In genomic region chr13:38248151-38248550, GRCm38 (mm10) we compare ENCODE assay signal across 22 mouse cellular contexts. TPM values are rescaled to one million over a fixed set of nuclear protein-coding genes. Genes with fewer than 3 reads are reported as not detected.
DNase-seq lines count a peak whose midpoint lies in the region; ATAC-seq lines count a peak whose summit lies in the region.
"Had no signal": no experiment of that assay in that cellular context is flagged by ENCODE, and none has a peak within 500 bp of the region (broad histone marks: within the 10 kb centered on the region; RNA-seq: fewer than 3 reads in every experiment).

No protein-coding gene starts in this region.

- H3K27me3 ChIP-seq in heart, embryonic 10.5 days (ENCODE audit: insufficient read depth, poor library complexity, severe bottlenecking): no peaks in the 10 kb centered on the region
- no peaks in the 10 kb centered on the region for H3K27me3 ChIP-seq in kidney, embryonic 15.5 days
- H3K27me3 ChIP-seq in kidney, embryonic 14.5 days (ENCODE audit: control insufficient read depth, insufficient read depth, low read length): no peaks in the 10 kb centered on the region
- H3K27me3 ChIP-seq: embryonic facial prominence, embryonic 15.5 days; heart, embryonic 15.5 days; liver, embryonic 13.5 days; lung, embryonic 15.5 days had no signal

- 81% methylated on average over 5 of the region's 5 CpGs for WGBS in heart, embryonic 10.5 days
- WGBS in kidney, embryonic 15.5 days: 61% methylated on average over 5 of the region's 5 CpGs
- WGBS in kidney, embryonic 14.5 days: 61% methylated on average over 5 of the region's 5 CpGs

- peak; percentile 33 for DNase-seq in heart, embryonic 10.5 days (ENCODE audit: low spot score)
- DNase-seq in heart, postnatal 36 days: no peak
- DNase-seq in urinary bladder, postnatal 14 days (ENCODE audit: low spot score): peak; percentile 35
- no peak for DNase-seq in urinary bladder, adult 2 months (ENCODE audit: low spot score)
- DNase-seq in MN1 (ENCODE audit: low spot score): no peak
- DNase-seq: adrenal gland, postnatal 25 days; cerebellum, adult 9-11 months; gastrocnemius, adult 2 months; layer of hippocampus, adult 9-11 months; liver, embryonic 13.5 days; right cerebral cortex, postnatal 4 days; thymus, adult 18-20 months; thymus, postnatal 36 days had no signal

- H3K4me3 ChIP-seq in heart, embryonic 10.5 days: no peak overlapping the region
- no peak overlapping the region for H3K4me3 ChIP-seq in kidney, embryonic 15.5 days (replicated peaks)
- no peak overlapping the region for H3K4me3 ChIP-seq in kidney, embryonic 14.5 days (ENCODE audit: low read length)
- H3K4me3 ChIP-seq: embryonic facial prominence, embryonic 15.5 days; gastrocnemius, adult 2 months; heart, embryonic 15.5 days; liver, embryonic 13.5 days; lung, embryonic 15.5 days had no signal

- no peak overlapping the region for H3K4me2 ChIP-seq in kidney, embryonic 15.5 days
- no peak overlapping the region for H3K4me2 ChIP-seq in kidney, embryonic 14.5 days (replicated peaks; ENCODE audit: low read depth, low read length)
- H3K4me2 ChIP-seq: embryonic facial prominence, embryonic 15.5 days; heart, embryonic 15.5 days; liver, embryonic 13.5 days; lung, embryonic 15.5 days; midbrain, embryonic 11.5 days had no signal

- no peaks in the 10 kb centered on the region for H3K36me3 ChIP-seq in heart, embryonic 10.5 days
- H3K36me3 ChIP-seq in kidney, embryonic 15.5 days: no peaks in the 10 kb centered on the region
- H3K36me3 ChIP-seq in kidney, embryonic 14.5 days (ENCODE audit: control insufficient read depth, insufficient read depth, low read length): no peaks in the 10 kb centered on the region
- H3K36me3 ChIP-seq: embryonic facial prominence, embryonic 15.5 days; heart, embryonic 15.5 days; liver, embryonic 13.5 days; lung, embryonic 15.5 days had no signal

- no peak overlapping the region for H3K27ac ChIP-seq in heart, embryonic 10.5 days
- H3K27ac ChIP-seq in kidney, embryonic 15.5 days: no peak overlapping the region
- no peak overlapping the region for H3K27ac ChIP-seq in kidney, embryonic 14.5 days (ENCODE audit: low read depth, low read length)
- H3K27ac ChIP-seq: embryonic facial prominence, embryonic 15.5 days; gastrocnemius, adult 2 months; heart, embryonic 15.5 days; hindbrain, postnatal 0 days; liver, embryonic 13.5 days; lung, embryonic 15.5 days had no signal

- intact Hi-C loops in heart, postnatal 36 days (cut with DNase I): no loop called here

- no peaks in the 10 kb centered on the region for H3K9me3 ChIP-seq in heart, embryonic 10.5 days
- no peaks in the 10 kb centered on the region for H3K9me3 ChIP-seq in kidney, embryonic 15.5 days (replicated peaks)
- H3K9me3 ChIP-seq in kidney, embryonic 14.5 days (ENCODE audit: control insufficient read depth, low read length): no peaks in the 10 kb centered on the region
- H3K9me3 ChIP-seq: embryonic facial prominence, embryonic 15.5 days; heart, embryonic 15.5 days; liver, embryonic 13.5 days; lung, embryonic 15.5 days had no signal

- ATAC-seq in kidney, embryonic 15.5 days (replicated peaks; ENCODE audit: low FRiP score): 0 out of 2 replicates have a peak, but pooled peaks have one; percentile 49
- ATAC-seq in kidney, embryonic 14.5 days (ENCODE audit: low FRiP score, low TSS enrichment): no peak
- ATAC-seq: CD4-positive, CD25-positive, alpha-beta regulatory T cell, adult 4 months; forebrain, embryonic 14.5 days; hindbrain, postnatal 0 days had no signal

- no peak overlapping the region for H3K9ac ChIP-seq in kidney, embryonic 15.5 days
- no peak overlapping the region for H3K9ac ChIP-seq in kidney, embryonic 14.5 days (ENCODE audit: low read depth, low read length)
- H3K9ac ChIP-seq: embryonic facial prominence, embryonic 15.5 days; heart, embryonic 15.5 days; liver, embryonic 13.5 days; lung, embryonic 15.5 days had no signal

- peaks cover 11% of the 10 kb centered on the region for H3K4me1 ChIP-seq in heart, embryonic 10.5 days
- no peaks in the 10 kb centered on the region for H3K4me1 ChIP-seq in kidney, embryonic 15.5 days
- H3K4me1 ChIP-seq in kidney, embryonic 14.5 days (ENCODE audit: control insufficient read depth, insufficient read depth, low read length): no peaks in the 10 kb centered on the region
- H3K4me1 ChIP-seq: embryonic facial prominence, embryonic 15.5 days; liver, embryonic 13.5 days had no signal

RNA-seq across cellular contexts. Expression of gene Snrnp48, which starts 43.4 kb away (rescaled TPM):
- 29.7 and 34.1 TPM in 2 replicates for polyA plus RNA-seq in heart, embryonic 10.5 days (2016; fragmentation: Nextera tagmentation; extraction: Ambion mirVana)
- total RNA-seq in heart, postnatal 36 days (2021): 10 to 100 TPM in 1 of 2 experiments, 1 to 10 TPM in 1; 9.8 to 11.4 TPM
- 40.2 and 41.2 TPM in 2 replicates for polyA plus RNA-seq in kidney, embryonic 15.5 days (2015; fragmentation: Nextera tagmentation; extraction: Ambion mirVana)
- 44.0 and 55.2 TPM in 2 replicates for polyA plus RNA-seq in kidney, embryonic 14.5 days (2014; fragmentation: Nextera tagmentation; extraction: Ambion mirVana)
- polyA plus RNA-seq in urinary bladder, adult 2 months (2012; rRNA removed): 29.0 and 32.7 TPM in 2 replicates

Comparison
In these comparisons a context has a peak if more than half of its experiments do, and no peak if none do; other contexts are left out.
1. DNase-seq: peak in heart, embryonic 10.5 days (single experiment) and urinary bladder, postnatal 14 days (single experiment); none in heart, postnatal 36 days (0 of 2), urinary bladder, adult 2 months (single experiment) and MN1 (single experiment).